Mouse (Mus musculus) cerebellum, postnatal 10 days (tissue): ENCODE measurements around the gene Emilin1.

Source experiments
- DNase-seq, 2 experiments: peaks; one replicate each; pipeline ENCODE4 v3.0.0; 2021; ENCODE audit warnings: mixed read lengths in 2 of 2

The Emilin1 gene

GRCm38 (mm10) chr5:30908426-30909299 is 4.5 kb upstream of the Emilin1 start:
- DNase-seq = no peak

- no peak for DNase-seq
These were observed 3.9 kb upstream of the Emilin1 start for GRCm38 (mm10) chr5:30909300-30909659.

GRCm38 (mm10) chr5:30909863-30910262 is 3.3 kb upstream of the Emilin1 start:
- DNase-seq = no peak

- no peak for DNase-seq
These were observed 2.7 kb upstream of the Emilin1 start for GRCm38 (mm10) chr5:30910481-30910880.

GRCm38 (mm10) chr5:30912156-30912555 is 1.0 kb upstream of the Emilin1 start:
- DNase-seq = no peak

- DNase-seq = no peak
These were observed 966 bp downstream of the Emilin1 start for GRCm38 (mm10) chr5:30914101-30914635.

GRCm38 (mm10) chr5:30914849-30915248 is 1.6 kb downstream of the Emilin1 start:
- no peak for DNase-seq

- DNase-seq = no peak
These were observed 2.3 kb downstream of the Emilin1 start for GRCm38 (mm10) chr5:30915456-30915855.

- peak; percentile 89 to 91 for DNase-seq
These were observed 2.8 kb downstream of the Emilin1 start for GRCm38 (mm10) chr5:30915974-30916433.

- no peak for DNase-seq
These were observed 3.6 kb downstream of the Emilin1 start for GRCm38 (mm10) chr5:30916841-30917240.

GRCm38 (mm10) chr5:30917348-30917747 is 4.1 kb downstream of the Emilin1 start:
- DNase-seq = no peak

GRCm38 (mm10) chr5:30917891-30918670 is 4.9 kb downstream of the Emilin1 start:
- no peak for DNase-seq

GRCm38 (mm10) chr5:30918691-30919090 is 5.5 kb downstream of the Emilin1 start:
- no peak for DNase-seq

GRCm38 (mm10) chr5:30919831-30920614 is 6.8 kb downstream of the Emilin1 start:
- DNase-seq = no peak

- no peak for DNase-seq
These were observed 7.4 kb downstream of the Emilin1 start for GRCm38 (mm10) chr5:30920621-30921020.

- DNase-seq = peak; percentile 97 to 99
These were observed 8.2 kb downstream of the Emilin1 start, which contains the start of gene Khk for GRCm38 (mm10) chr5:30921256-30922033. Khk (plus strand) TSS chr5:30921431.

GRCm38 (mm10) chr5:30922581-30923041 is 9.4 kb downstream of the Emilin1 start:
- DNase-seq = no peak

GRCm38 (mm10) chr5:30923119-30923518 is 9.9 kb downstream of the Emilin1 start:
- DNase-seq = no peak

- DNase-seq = no peak
These were observed 11.4 kb downstream of the Emilin1 start for GRCm38 (mm10) chr5:30924614-30925013.

GRCm38 (mm10) chr5:30925217-30925616 is 12.0 kb downstream of the Emilin1 start:
- DNase-seq = no peak

GRCm38 (mm10) chr5:30926073-30926472 is 12.9 kb downstream of the Emilin1 start:
- DNase-seq = no peak
